Mouse (Mus musculus) liver, embryonic 13.5 days (tissue): ENCODE measurements around the gene Atp6v1a. TPM values are rescaled to one million over a fixed set of nuclear protein-coding genes. Genes with fewer than 3 reads are reported as not detected.

Source experiments
- ATAC-seq: fragments of 200-750 bp; cut with Nextera tagmentation; 2 replicates; pipeline ENCODE4 v1.8.0; 2017; ENCODE audit warnings: low read depth, mild to moderate bottlenecking, moderate number of reproducible peaks, moderate library complexity
- DNase-seq: peaks from one replicate; pipeline ENCODE4 v3.0.0; 2022
- H3K27ac ChIP-seq: fragments of 300-500 bp; sonication (generic); 2 replicates; pipeline ENCODE4 v1.5.1; 2015; ENCODE audit warnings: moderate library complexity, mild to moderate bottlenecking, inconsistent platforms
- H3K27me3 ChIP-seq: fragments of 300-500 bp; sonication (generic); 2 replicates; pipeline ENCODE4 v1.6.1; 2015; ENCODE audit warnings: mild to moderate bottlenecking, inconsistent platforms
- H3K36me3 ChIP-seq: fragments of 300-500 bp; sonication (generic); 2 replicates; pipeline ENCODE4 v1.6.1; 2015; ENCODE audit warnings: mild to moderate bottlenecking, inconsistent platforms
- H3K4me1 ChIP-seq: fragments of 300-500 bp; sonication (generic); replicated peaks from 2 replicates; pipeline ENCODE4 v1.6.1; 2015; ENCODE audit warnings: inconsistent platforms
- H3K4me2 ChIP-seq: fragments of 300-500 bp; sonication (generic); 2 replicates; pipeline ENCODE4 v1.6.1; 2015; ENCODE audit warnings: inconsistent platforms, mild to moderate bottlenecking, moderate library complexity
- H3K4me3 ChIP-seq: fragments of 300-500 bp; sonication (generic); replicated peaks from 2 replicates; pipeline ENCODE4 v1.5.1; 2015; ENCODE audit warnings: mild to moderate bottlenecking, inconsistent platforms
- H3K9ac ChIP-seq: fragments of 300-500 bp; sonication (generic); 2 replicates; pipeline ENCODE4 v1.6.1; 2015; ENCODE audit warnings: mild to moderate bottlenecking, inconsistent platforms
- H3K9me3 ChIP-seq: fragments of 300-500 bp; sonication (generic); replicated peaks from 2 replicates; pipeline ENCODE4 v1.6.1; 2016; ENCODE audit warnings: inconsistent platforms
- WGBS: fragments of 180-500 bp; shearing (Covaris S2); methylation state at CpG from one replicate; pipeline ENCODE4 v1.1.7; 2015; ENCODE audit not compliant: insufficient replicate concordance; 5-methylcytosine and 5-hydroxymethylcytosine counted together
- polyA plus RNA-seq: library from polyadenylated mRNA; unstranded; fragments of >200 nt; fragmentation: Nextera tagmentation; extraction: Ambion mirVana; gene quantifications from 2 replicates; pipeline ENCODE4 v1.2.1, GENCODE M21; 2015

The Atp6v1a gene
- polyA plus RNA-seq: 24.1 and 30.0 TPM in 2 replicates

- Histone ChIP-seq H3K9me3 (no peaks in the 10 kb centered on the region), H3K9ac (peak within 1 kb of the TSS; percentile 96), H3K27me3 (no peaks in the 10 kb centered on the region), H3K4me3 (peak within 1 kb of the TSS; percentile 97), H3K27ac (peak within 1 kb of the TSS; percentile 97), H3K4me1 (peaks cover 41% of the 10 kb centered on the region), H3K4me2 (peak within 1 kb of the TSS; percentile 98), H3K36me3 (no peaks in the 10 kb centered on the region)
- DNase-seq: peak; percentile 79
- under 1% methylated on average over 71 of the region's 71 CpGs for WGBS
- ATAC-seq: peak; percentile 78
These were observed at the start of gene Atp6v1a, which contains the start of gene Naa50 for GRCm38 (mm10) chr16:44139536-44140185. TSS of gene Atp6v1a (minus strand) at chr16:44139705. TSS of gene Naa50 (plus strand) at chr16:44139830.

- Histone ChIP-seq H3K4me3 (no peak overlapping the region), H3K27me3 (no peaks in the 10 kb centered on the region), H3K36me3 (peaks cover 21% of the 10 kb centered on the region), H3K4me2 (no peak overlapping the region), H3K9ac (no peak overlapping the region), H3K9me3 (peaks cover 4% of the 10 kb centered on the region; the same call in 1 of the 2 replicates), H3K4me1 (peaks cover 4% of the 10 kb centered on the region; the same call in 1 of the 2 replicates), H3K27ac (no peak overlapping the region)
- ATAC-seq (no peak), DNase-seq (no peak)
- WGBS: 83% methylated on average over 3 of the region's 3 CpGs
These were observed 49.3 kb upstream of the Atp6v1a start for GRCm38 (mm10) chr16:44188766-44189165.

GRCm38 (mm10) chr16:44187172-44187571, 47.7 kb upstream of the Atp6v1a start:
- Histone ChIP-seq H3K9me3 (peaks cover 4% of the 10 kb centered on the region; the same call in 1 of the 2 replicates), H3K4me2 (no peak overlapping the region), H3K9ac (no peak overlapping the region), H3K27me3 (no peaks in the 10 kb centered on the region), H3K27ac (no peak overlapping the region), H3K36me3 (peaks cover 21% of the 10 kb centered on the region), H3K4me3 (no peak overlapping the region), H3K4me1 (peaks cover 4% of the 10 kb centered on the region)
- WGBS: 84% methylated on average over 4 of the region's 4 CpGs
- DNase-seq (no peak), ATAC-seq (no peak)

GRCm38 (mm10) chr16:44184769-44185168, 45.3 kb upstream of the Atp6v1a start:
- no peak for DNase-seq
- no peak overlapping the region for H3K9ac ChIP-seq
- no peak overlapping the region for H3K27ac ChIP-seq
- no peaks in the 10 kb centered on the region for H3K27me3 ChIP-seq
- no peak for ATAC-seq
- peaks cover 4% of the 10 kb centered on the region; the same call in 1 of the 2 replicates for H3K9me3 ChIP-seq
- H3K4me3 ChIP-seq: no peak overlapping the region
- 83% methylated on average over 3 of the region's 3 CpGs for WGBS
- H3K4me1 ChIP-seq: peaks cover 4% of the 10 kb centered on the region
- no peak overlapping the region for H3K4me2 ChIP-seq
- H3K36me3 ChIP-seq: peaks cover 27% of the 10 kb centered on the region

GRCm38 (mm10) chr16:44182597-44182996, 43.1 kb upstream of the Atp6v1a start:
- Histone ChIP-seq H3K9ac (no peak overlapping the region), H3K27ac (no peak overlapping the region), H3K27me3 (no peaks in the 10 kb centered on the region), H3K36me3 (peaks cover 28% of the 10 kb centered on the region), H3K9me3 (no peaks in the 10 kb centered on the region), H3K4me1 (peaks cover 19% of the 10 kb centered on the region), H3K4me2 (no peak overlapping the region), H3K4me3 (no peak overlapping the region)
- DNase-seq (no peak), ATAC-seq (peak; percentile 23; the same call in 1 of the 2 replicates)
- WGBS: 82% methylated on average over 1 of the region's 1 CpGs

DNA sequence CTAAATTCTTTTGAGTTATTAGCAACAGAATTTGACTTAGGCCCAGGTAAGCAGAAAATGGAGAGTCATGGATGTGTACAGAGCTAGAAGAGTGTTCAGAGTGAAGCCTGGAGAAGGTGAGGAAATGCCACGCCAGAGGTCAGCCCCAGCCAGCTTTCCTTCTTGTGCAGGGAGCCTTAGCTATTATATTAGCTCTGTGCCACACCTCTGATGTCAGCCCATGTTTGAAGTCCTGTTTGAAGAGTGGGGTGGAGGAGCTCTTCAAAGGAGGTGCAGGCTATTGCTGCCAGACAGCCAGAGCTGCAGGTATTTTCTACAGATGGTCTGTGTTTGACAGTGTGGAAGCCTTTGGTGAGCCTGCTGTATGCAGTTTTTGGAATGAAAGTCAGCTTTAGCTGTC, 39.0 kb upstream of the Atp6v1a start:
- DNase-seq (no peak), ATAC-seq (no peak)
- peaks cover 57% of the 10 kb centered on the region for H3K4me1 ChIP-seq
- 69% methylated on average over 1 of the region's 1 CpGs for WGBS
- H3K4me2 ChIP-seq: 0 out of 2 replicates have a peak overlapping the region, but pooled peaks have one; percentile 12
- peak overlapping the region; percentile 67 for H3K27ac ChIP-seq
- peak overlapping the region; percentile 41; the same call in 1 of the 2 replicates for H3K9ac ChIP-seq
- no peak overlapping the region for H3K4me3 ChIP-seq
- peaks cover 19% of the 10 kb centered on the region for H3K36me3 ChIP-seq
- H3K9me3 ChIP-seq: no peaks in the 10 kb centered on the region
- H3K27me3 ChIP-seq: no peaks in the 10 kb centered on the region

DNA sequence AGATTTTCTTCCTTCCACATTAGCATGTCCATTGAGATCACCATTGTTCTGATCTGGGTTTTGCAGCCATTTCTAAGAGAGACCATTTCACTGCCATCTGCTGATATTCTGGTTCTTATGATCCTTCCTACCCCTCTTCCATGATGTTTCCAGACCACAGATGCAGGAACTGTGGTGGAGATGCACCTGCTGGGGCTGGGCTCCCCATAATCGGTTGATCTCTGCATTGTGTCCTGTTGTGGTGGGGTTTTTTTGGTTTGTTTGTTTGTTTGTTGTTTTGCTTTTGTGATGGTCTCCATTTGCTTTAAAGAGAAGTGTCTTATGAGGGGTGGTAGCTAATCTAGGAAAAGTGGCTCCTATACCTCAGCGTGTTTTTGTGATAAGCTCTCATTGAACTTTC, 37.0 kb upstream of the Atp6v1a start:
- H3K9ac ChIP-seq: no peak overlapping the region
- peaks cover 14% of the 10 kb centered on the region for H3K36me3 ChIP-seq
- H3K9me3 ChIP-seq: no peaks in the 10 kb centered on the region
- no peak overlapping the region for H3K4me3 ChIP-seq
- ATAC-seq (no peak), DNase-seq (no peak)
- peak overlapping the region; percentile 84 for H3K4me2 ChIP-seq
- WGBS: 47% methylated on average over 2 of the region's 2 CpGs
- H3K27ac ChIP-seq: peak overlapping the region; percentile 93
- H3K27me3 ChIP-seq: no peaks in the 10 kb centered on the region
- peaks cover 58% of the 10 kb centered on the region for H3K4me1 ChIP-seq

GRCm38 (mm10) chr16:44175001-44175400, 35.5 kb upstream of the Atp6v1a start:
- Histone ChIP-seq H3K36me3 (peaks cover 10% of the 10 kb centered on the region; the same call in 1 of the 2 replicates), H3K27ac (peak overlapping the region; percentile 93), H3K27me3 (no peaks in the 10 kb centered on the region), H3K4me2 (peak overlapping the region; percentile 84), H3K9me3 (no peaks in the 10 kb centered on the region), H3K4me3 (peak overlapping the region; percentile 99), H3K4me1 (peaks cover 58% of the 10 kb centered on the region), H3K9ac (peak overlapping the region; percentile 98)
- ATAC-seq (no peak), DNase-seq (no peak)
- WGBS: 16% methylated on average over 1 of the region's 1 CpGs

GRCm38 (mm10) chr16:44173966-44174530, 34.5 kb upstream of the Atp6v1a start:
- H3K4me1 ChIP-seq: peaks cover 55% of the 10 kb centered on the region
- WGBS: 5% methylated on average over 7 of the region's 7 CpGs

DNA sequence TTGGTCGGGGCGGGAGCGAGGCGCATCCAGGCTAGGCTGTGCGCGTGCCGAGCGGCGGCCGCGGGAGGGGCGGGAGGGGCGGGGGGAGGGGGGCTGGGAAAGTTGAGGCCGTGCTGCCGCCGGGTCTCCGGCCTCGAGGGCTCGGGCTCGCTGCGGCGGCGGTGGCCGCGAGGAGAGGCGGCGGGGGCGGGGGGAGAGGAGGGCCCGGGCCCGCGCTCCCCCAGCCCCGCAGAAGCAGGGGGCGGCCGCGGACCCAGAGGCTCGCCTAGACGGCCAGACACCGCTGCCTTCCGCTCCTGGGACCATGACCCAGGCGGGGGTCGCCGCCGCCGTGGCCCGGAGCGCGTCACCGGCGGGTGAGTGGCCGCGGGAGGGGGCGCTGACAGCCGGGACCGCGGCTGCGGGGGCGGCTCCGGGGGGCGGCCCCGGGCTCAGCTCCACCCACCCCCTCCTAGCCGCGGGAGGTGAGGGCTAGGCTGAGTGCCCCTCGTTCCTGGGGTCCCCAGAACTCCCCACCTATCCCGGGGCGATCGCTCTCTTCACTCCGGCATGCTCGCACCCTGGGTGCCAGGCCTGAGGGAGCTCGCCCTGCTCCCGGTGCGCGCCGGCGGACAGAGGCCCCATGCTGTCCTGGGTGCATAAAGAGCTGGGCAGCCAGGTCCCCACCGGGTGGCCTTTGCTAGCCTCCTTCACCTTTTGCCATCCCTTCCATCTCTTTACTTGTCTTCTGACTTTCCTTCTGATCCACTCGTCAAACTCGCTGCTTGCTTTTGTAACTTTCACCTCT, 33.8 kb upstream of the Atp6v1a start, which contains the start of gene Usf3:
Gene Usf3, plus strand, starts transcription at position 92 of the 787 bp plus-strand sequence.
- ATAC-seq (peak; percentile 56), DNase-seq (peak; percentile 46)

More at GRCm38 (mm10) chr16:44173966-44174530, 34.5 kb upstream of the Atp6v1a start:
- Histone ChIP-seq H3K4me3 (peak overlapping the region; percentile 99), H3K9me3 (no peaks in the 10 kb centered on the region), H3K27ac (peak overlapping the region; percentile 93), H3K4me2 (peak overlapping the region; percentile 84), H3K9ac (peak overlapping the region; percentile 98), H3K27me3 (no peaks in the 10 kb centered on the region), H3K36me3 (peaks cover 4% of the 10 kb centered on the region; the same call in 1 of the 2 replicates)
- no peak for ATAC-seq
- DNase-seq: no peak

More for the DNA sequence above, 33.8 kb upstream of the Atp6v1a start, which contains the start of gene Usf3:
- Histone ChIP-seq H3K36me3 (no peaks in the 10 kb centered on the region), H3K4me3 (peak within 1 kb of the TSS; percentile 99), H3K9ac (peak within 1 kb of the TSS; percentile 98), H3K4me1 (peaks cover 48% of the 10 kb centered on the region), H3K27ac (peak within 1 kb of the TSS; percentile 93), H3K27me3 (no peaks in the 10 kb centered on the region), H3K4me2 (peak within 1 kb of the TSS; percentile 84), H3K9me3 (no peaks in the 10 kb centered on the region)
- WGBS: under 1% methylated on average over 63 of the region's 77 CpGs
